Mouse (Mus musculus) MEL (cell line): ENCODE measurements around the gene Snapin. TPM values are rescaled to one million over a fixed set of nuclear protein-coding genes. Genes with fewer than 3 reads are reported as not detected.

Source experiments
- DNase-seq: peaks from one replicate; pipeline ENCODE4 v3.0.0; 2011; ENCODE audit warnings: low read depth, low spot score
- H3K27ac ChIP-seq: 2 replicates; pipeline ENCODE4 v1.5.1; 2012; ENCODE audit warnings: low read depth, mild to moderate bottlenecking, control low read depth, low read length, moderate library complexity; ENCODE audit not compliant: control insufficient read depth
- H3K27me3 ChIP-seq, 2 experiments: fragments of 150-350 bp in 1 of 2; sonication (generic) in 1 of 2; 2 replicates each; pipeline ENCODE4 v1.6.1; 2012; ENCODE audit warnings: low read length in 2 of 2, mild to moderate bottlenecking in 2 of 2, improper control_type of control experiment in 1 of 2, moderate library complexity in 1 of 2; ENCODE audit not compliant: insufficient read depth in 2 of 2, control insufficient read depth in 1 of 2
- H3K36me3 ChIP-seq, 2 experiments: 2 replicates each; pipeline ENCODE4 v1.6.1; 2012 to 2014; ENCODE audit warnings: low read length in 2 of 2, improper control_type of control experiment in 1 of 2, inconsistent platforms in 1 of 2, mild to moderate bottlenecking in 1 of 2; ENCODE audit not compliant: insufficient read depth in 2 of 2, control insufficient read depth in 1 of 2
- H3K4me1 ChIP-seq, 2 experiments: fragments of 150-350 bp in 1 of 2; sonication (generic) in 1 of 2; 2 replicates each; pipeline ENCODE4 v1.6.1; 2012; ENCODE audit warnings: low read length in 2 of 2, improper control_type of control experiment in 1 of 2, mild to moderate bottlenecking in 1 of 2; ENCODE audit not compliant: insufficient read depth in 2 of 2, control insufficient read depth in 1 of 2
- H3K4me3 ChIP-seq, 2 experiments: fragments of 150-350 bp in 1 of 2; sonication (generic) in 1 of 2; 2 replicates each; pipeline ENCODE4 v1.5.1; 2012; ENCODE audit warnings: low read depth in 2 of 2, low read length in 2 of 2, mild to moderate bottlenecking in 2 of 2, moderate library complexity in 2 of 2, control low read depth in 1 of 2, improper control_type of control experiment in 1 of 2; ENCODE audit not compliant: control insufficient read depth in 1 of 2, insufficient read depth in 1 of 2
- H3K79me2 ChIP-seq: 2 replicates; pipeline ENCODE4 v1.6.1; 2012; ENCODE audit warnings: mild to moderate bottlenecking, low read length, moderate library complexity; ENCODE audit not compliant: control insufficient read depth, poor library complexity, insufficient read depth
- H3K9ac ChIP-seq: 2 replicates; pipeline ENCODE4 v1.6.1; 2012; ENCODE audit warnings: low read depth, mild to moderate bottlenecking, control low read depth, low read length, moderate library complexity; ENCODE audit not compliant: control insufficient read depth, poor library complexity, severe bottlenecking
- H3K9me3 ChIP-seq: fragments of 150-350 bp; sonication (generic); replicated peaks from 2 replicates; pipeline ENCODE4 v1.6.1; 2012; ENCODE audit warnings: mild to moderate bottlenecking, low read length, improper control_type of control experiment, moderate library complexity; ENCODE audit not compliant: insufficient read depth
- BHLHE40 ChIP-seq: IDR thresholded peaks from 2 replicates; pipeline ENCODE4 v1.6.1; 2012; ENCODE audit warnings: low read depth, mild to moderate bottlenecking, inconsistent platforms, low read length, improper control_type of control experiment, borderline replicate concordance
- CHD2 ChIP-seq: IDR thresholded peaks from 2 replicates; pipeline ENCODE4 v1.6.1; 2011; ENCODE audit warnings: low read length, improper control_type of control experiment
- EP300 ChIP-seq, 2 experiments: IDR thresholded peaks; 2 replicates each; pipeline ENCODE4 v1.6.1; 2011; ENCODE audit warnings: improper control_type of control experiment in 2 of 2, low read length in 2 of 2, low read depth in 1 of 2, mild to moderate bottlenecking in 1 of 2
- HCFC1 ChIP-seq: IDR thresholded peaks from 2 replicates; pipeline ENCODE4 v1.6.1; 2012; ENCODE audit warnings: low read depth, mild to moderate bottlenecking, inconsistent platforms, low read length, improper control_type of control experiment, moderate library complexity
- JUND ChIP-seq: IDR thresholded peaks from 2 replicates; pipeline ENCODE4 v1.6.1; 2011; ENCODE audit warnings: low read depth, mild to moderate bottlenecking, improper control_type of control experiment, low read length
- KAT2A ChIP-seq: conservative IDR thresholded peaks from 2 replicates; pipeline ENCODE4 v1.6.1; 2012; ENCODE audit warnings: low read depth, low read length, improper control_type of control experiment, inconsistent platforms
- MAFK ChIP-seq: IDR thresholded peaks from 2 replicates; pipeline ENCODE4 v1.6.1; 2011; ENCODE audit warnings: low read depth, mild to moderate bottlenecking, low read length, improper control_type of control experiment, borderline replicate concordance
- MEF2A ChIP-seq: IDR thresholded peaks from 2 replicates; pipeline ENCODE4 v1.6.1; 2014; ENCODE audit warnings: low read depth, mild to moderate bottlenecking, inconsistent platforms, low read length, improper control_type of control experiment; ENCODE audit not compliant: poor library complexity, insufficient replicate concordance, severe bottlenecking; ENCODE audit errors: extremely low read depth
- MYC ChIP-seq: IDR thresholded peaks from 2 replicates; pipeline ENCODE4 v1.6.1; 2011; ENCODE audit warnings: low read depth, mild to moderate bottlenecking, low read length, improper control_type of control experiment, moderate library complexity
- NRF1 ChIP-seq: IDR thresholded peaks from 2 replicates; pipeline ENCODE4 v1.6.1; 2014; ENCODE audit warnings: low read depth, mild to moderate bottlenecking, inconsistent platforms, low read length, improper control_type of control experiment, moderate library complexity; ENCODE audit not compliant: poor library complexity, insufficient read depth, severe bottlenecking
- POLR2A ChIP-seq, 2 experiments: IDR thresholded peaks; 2 replicates each; pipeline ENCODE4 v1.6.1; 2011 to 2012; ENCODE audit warnings: low read length in 2 of 2, mild to moderate bottlenecking in 2 of 2, control low read depth in 1 of 2, improper control_type of control experiment in 1 of 2, low read depth in 1 of 2, moderate library complexity in 1 of 2; ENCODE audit not compliant: control insufficient read depth in 1 of 2, insufficient read depth in 1 of 2, poor library complexity in 1 of 2
- RCOR1 ChIP-seq: IDR thresholded peaks from 2 replicates; pipeline ENCODE4 v1.6.1; 2012; ENCODE audit warnings: low read depth, mild to moderate bottlenecking, inconsistent platforms, low read length, improper control_type of control experiment
- SIN3A ChIP-seq: IDR thresholded peaks from 2 replicates; pipeline ENCODE4 v1.6.1; 2012; ENCODE audit warnings: low read length, improper control_type of control experiment, inconsistent platforms
- SMC3 ChIP-seq: IDR thresholded peaks from 2 replicates; pipeline ENCODE4 v1.6.1; 2011; ENCODE audit warnings: low read depth, low read length, improper control_type of control experiment
- TAL1 ChIP-seq: IDR thresholded peaks from 2 replicates; pipeline ENCODE4 v1.6.1; 2012; ENCODE audit warnings: mild to moderate bottlenecking, inconsistent platforms, low read length, moderate library complexity, mixed read lengths
- ZC3H11A ChIP-seq: IDR thresholded peaks from 2 replicates; pipeline ENCODE4 v1.6.1; 2012; ENCODE audit warnings: low read depth, mild to moderate bottlenecking, inconsistent platforms, low read length, improper control_type of control experiment
- ZKSCAN1 ChIP-seq: IDR thresholded peaks from 2 replicates; pipeline ENCODE4 v1.6.1; 2012; ENCODE audit warnings: low read depth, mild to moderate bottlenecking, inconsistent platforms, low read length, improper control_type of control experiment, moderate library complexity
- polyA plus RNA-seq, 2 experiments: library from polyadenylated mRNA; stranded (reverse) in 1 of 2; unstranded in 1 of 2; fragments of >175 nt in 1 of 2; fragments of >200 nt in 1 of 2; gene quantifications; 2 replicates each; pipeline versions ENCODE4 v1.2.1 to v1.2.4; 2012; ENCODE audit warnings: low replicate concordance in 2 of 2, low read depth in 1 of 2; ENCODE audit not compliant: insufficient read length in 2 of 2, insufficient read depth in 1 of 2, missing spikeins in 1 of 2
- total RNA-seq: library from RNA; depleted of rRNA; stranded (reverse); fragments of 300-350 nt; gene quantifications from 2 replicates; pipeline ENCODE4 v1.2.3, GENCODE M21; 2012

Gene Snapin
- total and polyA plus RNA-seq, 3 experiments = 24.5 to 46.8 TPM; not detected in 1

GRCm38 (mm10) chr3:90490696-90491256 is at the start of gene Snapin (continued):
- peak; percentile 91 for TF ChIP-seq SIN3A

DNA sequence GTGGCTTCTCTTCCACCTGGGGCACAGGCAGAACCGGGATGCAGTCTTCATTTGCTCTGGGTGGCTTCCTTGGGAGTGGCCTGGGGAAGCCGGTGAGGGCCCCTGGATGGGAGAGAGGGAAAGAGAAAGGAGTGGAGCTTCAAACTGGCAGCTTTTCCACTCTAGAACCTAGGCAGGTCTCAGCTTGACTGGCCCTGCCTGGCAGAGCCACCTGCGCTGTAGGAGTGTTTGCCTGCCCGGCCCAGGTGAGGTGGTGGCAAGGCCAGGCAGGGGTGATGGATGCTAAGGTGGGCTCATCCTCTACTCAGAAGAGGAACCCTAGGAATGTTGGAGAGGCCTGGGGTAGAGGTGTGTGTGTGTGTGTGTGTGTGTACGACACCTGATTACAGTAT is 47.1 kb upstream of the Snapin start:
- no peak overlapping the region for H3K27ac ChIP-seq
- H3K9me3 ChIP-seq = no peaks in the 10 kb centered on the region
- no peak for DNase-seq
- H3K4me1 ChIP-seq = no peaks in the 10 kb centered on the region
- H3K36me3 ChIP-seq = no peaks in the 10 kb centered on the region
- no peak for TF ChIP-seq MAFK
- no peak for TF ChIP-seq KAT2A
- no peak for TF ChIP-seq NRF1
- no peak for TF ChIP-seq ZKSCAN1
- no peak for TF ChIP-seq TAL1
- no peak for TF ChIP-seq MEF2A
- TF ChIP-seq CHD2 = no peak
- H3K27me3 ChIP-seq = peaks cover 21% of the 10 kb centered on the region in 2 experiments
- no peak overlapping the region for H3K9ac ChIP-seq
- H3K79me2 ChIP-seq = no peaks in the 10 kb centered on the region
- no peak overlapping the region for H3K4me3 ChIP-seq

DNA sequence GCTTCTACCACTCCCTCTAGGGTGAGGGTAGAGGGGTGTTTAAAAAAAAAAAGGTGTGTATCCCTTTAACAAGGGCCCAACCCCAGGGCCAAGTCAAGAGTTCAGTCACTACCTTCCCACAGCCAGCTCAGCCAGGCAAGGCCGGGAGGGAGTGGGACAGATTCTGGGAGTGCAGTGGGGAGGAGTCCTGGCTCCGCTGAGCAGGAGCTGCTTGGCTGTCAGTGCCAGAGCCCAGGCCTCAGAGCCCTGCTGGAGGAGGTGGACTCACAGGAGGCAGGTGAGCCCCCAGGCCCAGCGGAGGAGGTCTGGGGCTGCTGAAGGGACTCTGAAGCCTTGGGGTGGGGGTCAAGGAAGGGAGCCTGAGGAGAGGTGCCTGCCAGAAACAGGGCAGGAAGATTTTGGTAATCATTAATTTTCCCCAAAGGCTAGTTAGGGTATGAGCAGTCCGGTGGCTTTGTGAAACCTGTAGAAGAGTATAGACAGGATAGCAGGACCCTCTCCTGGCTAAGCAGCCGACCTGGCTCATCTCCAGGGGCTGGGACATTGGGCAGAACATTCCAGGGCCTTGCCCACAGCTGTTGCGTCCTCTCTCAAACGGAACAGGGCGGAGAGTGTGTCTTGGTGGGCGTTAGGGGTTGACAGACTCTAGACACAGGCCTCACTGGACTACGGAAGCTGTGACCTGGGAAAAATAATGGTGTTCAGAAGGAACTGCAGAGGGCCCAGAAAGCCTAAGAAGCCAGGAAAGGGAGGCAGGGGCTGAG is 46.5 kb upstream of the Snapin start, which contains the start of gene S100a16:
S100a16 (plus strand) TSS at position 114 of the 764 bp plus-strand sequence.
- Histone ChIP-seq H3K4me3 (no peak within 1 kb of the TSS), H3K27ac (no peak within 1 kb of the TSS), H3K4me1 (no peaks in the 10 kb centered on the region), H3K9me3 (no peaks in the 10 kb centered on the region), H3K36me3 (no peaks in the 10 kb centered on the region), H3K27me3 (peaks cover 17 to 18% of the 10 kb centered on the region in 2 experiments), H3K79me2 (no peaks in the 10 kb centered on the region), H3K9ac (no peak within 1 kb of the TSS)
- DNase-seq = no peak
- TF ChIP-seq MYC (no peak), RCOR1 (no peak), HCFC1 (no peak), ZKSCAN1 (no peak), EP300 (IDR thresholded peaks at IDR 0.05; ENCODE audit: low read depth in 1 of 2, low read length in 2 of 2) (no peak), JUND (no peak), SMC3 (no peak), BHLHE40 (no peak), POLR2A (IDR thresholded peaks at IDR 0.05; ENCODE audit: control insufficient read depth in 1 of 2, insufficient read depth in 1 of 2, low read depth in 1 of 2, low read length in 2 of 2, poor library complexity in 1 of 2) (no peak), ZC3H11A (no peak)
